Mouse (Mus musculus): Measurements from ENCODE around the gene Ccdc107. TPM values are rescaled to one million over a fixed set of nuclear protein-coding genes. Genes with fewer than 3 reads are reported as not detected.

Gene Ccdc107
- total RNA-seq, 2 experiments from 2014 or later, result 31.1 to 32.5 TPM

Other genes starting within 250 kb of the Ccdc107 start
- gene Atp8b5, start 225.7 kb upstream of the Ccdc107 start, total RNA-seq (2021), result under 1 TPM; 0.15 to 0.34 TPM
- gene Rusc2, start 110.9 kb upstream of the Ccdc107 start, total RNA-seq (2021), result 100 to 1,000 TPM; 151 to 154 TPM
- gene Fam166b, start 63.8 kb upstream of the Ccdc107 start, total RNA-seq (2021), result under 1 TPM in 1 of 2 experiments, not detected in 1; 0.30 TPM
- gene Tesk1, start 51.0 kb upstream of the Ccdc107 start, total RNA-seq (2021), result 10 to 100 TPM; 71.7 to 74.2 TPM
- gene Cd72, start 38.3 kb upstream of the Ccdc107 start, total RNA-seq (2021), result 1 to 10 TPM in 1 of 2 experiments, not detected in 1; 1.2 TPM
- gene Sit1, start 9.2 kb upstream of the Ccdc107 start, total RNA-seq (2021), result not detected
- gene Arhgef39, start 6.8 kb downstream of the Ccdc107 start, total RNA-seq (2021), result 1 to 10 TPM; 1.1 to 1.4 TPM
- under 1 TPM in 1 of 2 experiments, not detected in 1; 0.45 TPM for gene Car9, start 14.1 kb downstream of the Ccdc107 start, total RNA-seq (2021)
- 1 to 10 TPM; 7.2 to 7.9 TPM for gene Tpm2, start 30.9 kb downstream of the Ccdc107 start, total RNA-seq (2021)
- gene Creb3, start 69.4 kb downstream of the Ccdc107 start, total RNA-seq (2021), result 10 to 100 TPM; 74.4 to 74.6 TPM
- gene Tln1, start 69.8 kb downstream of the Ccdc107 start, total RNA-seq (2021), result 10 to 100 TPM; 48.7 to 55.3 TPM
- 10 to 100 TPM; 48.5 to 49.7 TPM for gene Rgp1, start 85.8 kb downstream of the Ccdc107 start, total RNA-seq (2021)
- gene Gba2, start 86.0 kb downstream of the Ccdc107 start, total RNA-seq (2021), result 10 to 100 TPM; 64.1 to 67.1 TPM
- not detected for gene Msmp, start 91.6 kb downstream of the Ccdc107 start, total RNA-seq (2021)
- gene Npr2, start 139.0 kb downstream of the Ccdc107 start, total RNA-seq (2021), result 10 to 100 TPM; 47.0 to 47.5 TPM
- 1 to 10 TPM; 2.1 to 2.7 TPM for gene Spag8, start 160.7 kb downstream of the Ccdc107 start, total RNA-seq (2021)
- 10 to 100 TPM; 25.3 to 30.5 TPM for gene Hint2, start 163.6 kb downstream of the Ccdc107 start, total RNA-seq (2021)
- 10 to 100 TPM; 57.8 to 60.1 TPM for gene Tmem8b, start 176.1 kb downstream of the Ccdc107 start, total RNA-seq (2021)
- 1 to 10 TPM; 1.0 to 1.3 TPM for gene Fam221b, start 176.2 kb downstream of the Ccdc107 start, total RNA-seq (2021)
- not detected for gene Olfr70, start 207.9 kb downstream of the Ccdc107 start, total RNA-seq (2021)
- not detected for gene Olfr71, start 217.4 kb downstream of the Ccdc107 start, total RNA-seq (2021)
- gene Hrct1, start 234.3 kb downstream of the Ccdc107 start, total RNA-seq (2021), result 1 to 10 TPM in 1 of 2 experiments, under 1 TPM in 1; 0.87 to 1.1 TPM
- gene Spaar, start 237.1 kb downstream of the Ccdc107 start, total RNA-seq (2021), result under 1 TPM; 0.43 TPM